Mouse (Mus musculus) hindbrain, embryonic 11.5 days (tissue): ENCODE measurements around the gene Ccnb2. TPM values are rescaled to one million over a fixed set of nuclear protein-coding genes. Genes with fewer than 3 reads are reported as not detected.

Source experiments
- ATAC-seq: fragments of 200-750 bp; cut with Nextera tagmentation; 2 replicates; pipeline ENCODE4 v1.8.0; 2017; ENCODE audit warnings: mild to moderate bottlenecking, moderate TSS enrichment, moderate library complexity; ENCODE audit not compliant: low FRiP score
- DNase-seq: peaks from one replicate; pipeline ENCODE4 v3.0.0-alpha.2; 2015; ENCODE audit warnings: low spot score
- H3K27ac ChIP-seq: fragments of 300-500 bp; sonication (generic); 2 replicates; pipeline ENCODE4 v1.5.1; 2014; ENCODE audit warnings: mild to moderate bottlenecking, low read depth, low read length
- H3K27me3 ChIP-seq: fragments of 300-500 bp; sonication (generic); 2 replicates; pipeline ENCODE4 v1.6.1; 2014; ENCODE audit warnings: mild to moderate bottlenecking, low read length, moderate library complexity, mixed read lengths; ENCODE audit not compliant: control insufficient read depth, insufficient read depth
- H3K36me3 ChIP-seq: fragments of 300-500 bp; sonication (generic); 2 replicates; pipeline ENCODE4 v1.6.1; 2014; ENCODE audit warnings: mild to moderate bottlenecking, low read length, moderate library complexity, mixed read lengths; ENCODE audit not compliant: control insufficient read depth, insufficient read depth
- H3K4me1 ChIP-seq: fragments of 300-500 bp; sonication (generic); replicated peaks from 2 replicates; pipeline ENCODE4 v1.6.1; 2014; ENCODE audit warnings: low read length, mixed read lengths; ENCODE audit not compliant: control insufficient read depth, insufficient read depth
- H3K4me2 ChIP-seq: fragments of 300-500 bp; sonication (generic); replicated peaks from 2 replicates; pipeline ENCODE4 v1.6.1; 2014; ENCODE audit warnings: mild to moderate bottlenecking, low read depth, low read length
- H3K4me3 ChIP-seq: fragments of 300-500 bp; sonication (generic); 2 replicates; pipeline ENCODE4 v1.5.1; 2014; ENCODE audit warnings: low read depth, low read length
- H3K9ac ChIP-seq: fragments of 300-500 bp; sonication (generic); 2 replicates; pipeline ENCODE4 v1.6.1; 2014; ENCODE audit warnings: low read depth, low read length
- H3K9me3 ChIP-seq: fragments of 300-500 bp; sonication (generic); 2 replicates; pipeline ENCODE4 v1.6.1; 2016; ENCODE audit warnings: low read length; ENCODE audit not compliant: control insufficient read depth
- WGBS: fragments of 180-500 bp; shearing (Covaris S2); extraction: QIAGEN DNeasy Blood & Tissue Kit; methylation state at CpG from one replicate; pipeline ENCODE4 v1.1.7; 2014; 5-methylcytosine and 5-hydroxymethylcytosine counted together
- polyA plus RNA-seq: library from polyadenylated mRNA; unstranded; fragments of >200 nt; fragmentation: Nextera tagmentation; extraction: Ambion mirVana; gene quantifications from 2 replicates; pipeline ENCODE4 v1.2.1, GENCODE M21; 2014

The Ccnb2 gene
- polyA plus RNA-seq, 1 experiment from 2014 or later: 206 TPM

- WGBS: 94% methylated on average over 3 of the region's 3 CpGs
- Histone ChIP-seq H3K9ac (no peak overlapping the region), H3K36me3 (no peaks in the 10 kb centered on the region), H3K9me3 (no peaks in the 10 kb centered on the region), H3K4me3 (no peak overlapping the region), H3K27ac (no peak overlapping the region), H3K4me2 (no peak overlapping the region), H3K27me3 (no peaks in the 10 kb centered on the region), H3K4me1 (no peaks in the 10 kb centered on the region)
- no peak for DNase-seq
- ATAC-seq: no peak
Observed at GRCm38 (mm10) chr9:70389548-70389947, 31.8 kb downstream of the Ccnb2 start.

DNA sequence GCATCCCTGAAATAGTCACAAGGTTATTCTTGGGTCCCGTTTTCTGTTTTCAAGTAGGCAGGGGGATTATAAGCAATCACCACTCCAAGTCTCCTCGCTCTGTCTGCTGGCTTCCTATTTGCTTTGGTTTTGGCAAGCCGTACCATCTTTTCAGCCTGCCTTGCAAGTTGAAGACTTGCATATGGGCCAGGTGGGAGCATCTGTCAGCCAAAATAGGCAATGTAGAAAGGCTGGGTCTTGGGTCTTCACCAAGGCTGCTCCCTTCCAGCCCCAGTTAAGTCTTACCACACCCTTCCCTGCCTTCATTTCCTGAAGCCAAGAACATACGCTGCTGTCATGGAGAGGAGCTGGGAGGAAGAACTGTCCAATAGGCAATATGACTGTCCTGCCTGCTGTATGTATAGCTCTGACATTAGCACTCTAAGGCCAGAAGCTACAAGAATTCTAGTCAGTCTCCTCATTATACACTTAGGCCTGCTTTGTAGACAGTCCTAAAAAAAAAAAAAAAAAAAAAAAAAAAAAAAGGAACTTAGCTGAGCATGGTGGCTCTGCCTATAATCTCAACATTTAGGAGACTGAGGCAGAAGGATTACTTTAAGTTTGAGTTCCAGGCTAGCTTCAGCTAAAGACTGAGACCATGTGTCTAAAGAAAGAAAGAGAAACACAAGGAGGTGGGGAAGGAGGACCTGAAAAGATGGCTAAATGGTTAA lies 33.8 kb downstream of the Ccnb2 start:
- H3K4me3 ChIP-seq: no peak overlapping the region

DNA sequence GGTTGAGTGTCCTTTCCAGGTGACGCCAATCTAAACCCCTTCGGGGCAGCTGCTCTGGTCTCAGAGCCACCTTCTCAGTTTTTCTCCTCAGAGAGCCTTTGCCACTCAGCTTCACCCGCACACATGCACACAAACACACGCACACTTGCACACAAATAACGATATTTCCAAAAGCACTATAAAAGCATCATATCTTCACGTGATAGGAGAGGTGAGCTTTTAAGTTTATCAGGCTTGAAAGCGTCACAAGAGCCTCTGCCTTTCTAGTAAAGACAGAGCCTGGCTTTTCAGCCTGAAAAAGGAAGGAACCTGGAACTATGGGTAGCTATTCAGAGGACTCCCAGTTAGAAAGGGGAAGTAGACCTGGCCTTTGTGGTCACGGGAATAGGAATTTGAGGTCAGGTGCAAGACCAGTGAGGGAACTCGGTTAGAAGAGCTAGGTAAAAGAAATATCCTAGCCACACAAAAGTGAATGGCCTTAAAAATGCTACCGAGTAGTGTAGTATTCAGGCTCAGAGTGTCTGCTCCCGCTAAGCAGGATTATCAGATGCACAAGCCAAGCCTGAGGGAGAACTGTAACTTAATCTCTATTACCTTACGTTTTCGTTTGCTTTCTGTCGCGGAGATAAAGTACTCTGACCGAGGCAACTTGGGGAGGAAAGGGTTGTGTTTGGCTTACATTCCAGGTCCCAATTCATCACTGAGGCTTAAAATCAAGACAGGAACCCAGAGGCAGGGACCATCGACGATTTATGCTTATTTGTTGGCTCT lies 36.2 kb downstream of the Ccnb2 start:
- DNase-seq (no peak), ATAC-seq (no peak)
- Histone ChIP-seq H3K4me2 (no peak overlapping the region), H3K36me3 (no peaks in the 10 kb centered on the region), H3K4me1 (no peaks in the 10 kb centered on the region), H3K27me3 (no peaks in the 10 kb centered on the region), H3K27ac (no peak overlapping the region), H3K4me3 (no peak overlapping the region), H3K9me3 (no peaks in the 10 kb centered on the region), H3K9ac (no peak overlapping the region)
- WGBS: 86% methylated on average over 18 of the region's 18 CpGs

More for the DNA sequence above, 33.8 kb downstream of the Ccnb2 start:
- no peaks in the 10 kb centered on the region for H3K36me3 ChIP-seq
- no peak overlapping the region for H3K4me2 ChIP-seq
- ATAC-seq: no peak
- 95% methylated on average over 4 of the region's 4 CpGs for WGBS
- H3K9me3 ChIP-seq: no peaks in the 10 kb centered on the region
- no peaks in the 10 kb centered on the region for H3K27me3 ChIP-seq
- H3K27ac ChIP-seq: no peak overlapping the region
- no peak for DNase-seq
- no peak overlapping the region for H3K9ac ChIP-seq
- H3K4me1 ChIP-seq: no peaks in the 10 kb centered on the region

DNA sequence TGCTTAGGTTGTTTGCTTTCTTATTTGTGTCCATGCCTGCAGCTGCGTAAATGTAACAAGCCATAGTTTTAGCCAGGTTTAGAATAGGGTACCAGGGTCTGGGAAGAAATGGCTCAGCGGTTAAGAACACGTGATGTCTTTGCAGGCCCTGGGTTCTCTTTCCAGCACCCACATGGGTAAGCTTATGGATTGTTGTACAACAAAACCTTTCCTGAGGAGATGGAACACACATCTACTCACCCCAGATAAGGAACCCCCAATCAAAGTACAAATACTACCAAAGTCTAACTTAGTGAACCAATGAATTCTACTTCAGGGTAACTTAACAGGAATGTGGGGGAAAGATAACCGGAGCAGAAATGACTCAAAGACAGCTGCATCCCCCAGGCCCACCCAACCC lies 36.9 kb downstream of the Ccnb2 start:
- Histone ChIP-seq H3K4me3 (no peak overlapping the region), H3K27me3 (no peaks in the 10 kb centered on the region), H3K27ac (no peak overlapping the region), H3K4me2 (no peak overlapping the region), H3K9ac (no peak overlapping the region), H3K4me1 (no peaks in the 10 kb centered on the region), H3K9me3 (no peaks in the 10 kb centered on the region), H3K36me3 (no peaks in the 10 kb centered on the region)
- ATAC-seq (no peak), DNase-seq (no peak)
- WGBS: 96% methylated on average over 4 of the region's 4 CpGs

GRCm38 (mm10) chr9:70383750-70384149 lies 37.6 kb downstream of the Ccnb2 start:
- ATAC-seq (no peak), DNase-seq (no peak)

DNA sequence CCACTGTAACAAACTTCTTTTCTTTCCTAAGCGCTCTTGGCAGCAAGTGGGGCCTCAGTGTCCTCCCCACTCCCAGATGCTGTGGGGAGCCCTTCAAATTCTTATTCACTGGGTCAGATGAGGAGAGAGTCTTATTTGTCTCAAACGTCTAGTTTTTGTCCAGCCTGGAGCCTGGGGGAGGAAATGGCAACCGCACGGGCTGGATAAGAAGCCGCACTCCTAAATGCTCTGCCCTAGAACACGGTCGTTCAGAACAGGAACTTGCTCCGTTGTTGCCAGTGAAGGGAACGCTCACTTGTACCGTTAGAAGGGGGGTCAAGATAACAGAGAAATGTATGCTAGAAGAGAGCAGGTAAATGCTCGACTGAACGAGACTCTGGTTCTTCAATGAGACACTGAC lies 39.3 kb downstream of the Ccnb2 start:
- no peak overlapping the region for H3K4me2 ChIP-seq
- H3K27me3 ChIP-seq: no peaks in the 10 kb centered on the region
- DNase-seq (no peak), ATAC-seq (no peak)
- H3K9me3 ChIP-seq: no peaks in the 10 kb centered on the region
- H3K4me1 ChIP-seq: no peaks in the 10 kb centered on the region
- H3K36me3 ChIP-seq: no peaks in the 10 kb centered on the region
- 91% methylated on average over 12 of the region's 12 CpGs for WGBS
- no peak overlapping the region for H3K9ac ChIP-seq
- no peak overlapping the region for H3K4me3 ChIP-seq
- H3K27ac ChIP-seq: no peak overlapping the region

More at GRCm38 (mm10) chr9:70383750-70384149, 37.6 kb downstream of the Ccnb2 start:
- H3K4me3 ChIP-seq: no peak overlapping the region
- no peaks in the 10 kb centered on the region for H3K36me3 ChIP-seq
- H3K27ac ChIP-seq: no peak overlapping the region
- H3K4me1 ChIP-seq: no peaks in the 10 kb centered on the region
- H3K9me3 ChIP-seq: no peaks in the 10 kb centered on the region
- H3K27me3 ChIP-seq: no peaks in the 10 kb centered on the region
- 81% methylated on average over 10 of the region's 10 CpGs for WGBS
- H3K9ac ChIP-seq: no peak overlapping the region
- H3K4me2 ChIP-seq: no peak overlapping the region

DNA sequence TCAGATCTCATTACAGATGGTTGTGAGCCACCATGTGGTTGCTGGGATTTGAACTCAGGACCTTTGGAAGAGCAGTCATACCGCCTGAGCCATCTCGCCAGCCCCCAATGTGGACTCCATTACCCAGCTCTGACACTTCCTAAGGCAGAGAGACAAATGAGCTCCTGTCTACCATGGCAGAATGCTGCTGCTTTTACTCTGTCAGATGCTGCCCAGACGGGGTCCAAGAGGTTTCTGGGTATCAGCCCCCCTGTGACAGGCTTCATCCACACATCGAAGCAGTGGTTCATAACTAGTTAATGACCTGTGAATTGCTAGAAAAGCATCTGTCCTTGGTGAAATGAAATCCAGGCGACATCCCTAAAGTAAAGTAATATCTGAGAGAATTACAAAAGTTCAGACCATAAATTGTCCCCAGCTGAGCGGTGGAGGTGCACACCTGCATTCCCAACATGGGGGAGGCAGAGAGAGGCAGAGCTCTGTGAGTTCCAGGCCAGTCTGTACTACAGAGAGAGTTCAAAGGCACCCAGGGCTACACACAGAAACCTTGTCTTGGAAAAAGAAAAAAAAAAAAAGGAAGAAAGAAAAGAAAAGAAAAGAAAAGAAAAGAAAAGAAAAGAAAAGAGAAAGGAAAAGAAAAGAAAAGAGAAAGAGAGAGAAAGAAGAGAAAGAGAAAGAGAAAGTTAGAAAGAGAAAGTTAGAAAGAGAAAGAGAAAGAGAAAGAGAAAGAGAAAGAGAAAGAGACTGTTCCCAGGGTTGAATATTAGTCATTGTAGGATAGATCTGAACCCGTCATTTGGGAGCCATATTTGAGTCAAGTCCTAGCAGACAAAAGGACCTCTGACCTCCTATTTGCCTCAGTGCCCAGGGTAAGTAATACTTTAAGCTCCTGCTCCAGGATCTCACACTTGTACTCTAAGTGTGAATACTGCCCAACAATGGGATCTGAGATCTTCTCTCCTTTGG lies 41.6 kb downstream of the Ccnb2 start:
- ATAC-seq (no peak), DNase-seq (no peak)
- Histone ChIP-seq H3K9me3 (no peaks in the 10 kb centered on the region), H3K4me2 (no peak overlapping the region), H3K4me3 (no peak overlapping the region), H3K27me3 (no peaks in the 10 kb centered on the region), H3K36me3 (no peaks in the 10 kb centered on the region), H3K9ac (no peak overlapping the region), H3K27ac (no peak overlapping the region), H3K4me1 (no peaks in the 10 kb centered on the region)
- WGBS: 84% methylated on average over 7 of the region's 7 CpGs

DNA sequence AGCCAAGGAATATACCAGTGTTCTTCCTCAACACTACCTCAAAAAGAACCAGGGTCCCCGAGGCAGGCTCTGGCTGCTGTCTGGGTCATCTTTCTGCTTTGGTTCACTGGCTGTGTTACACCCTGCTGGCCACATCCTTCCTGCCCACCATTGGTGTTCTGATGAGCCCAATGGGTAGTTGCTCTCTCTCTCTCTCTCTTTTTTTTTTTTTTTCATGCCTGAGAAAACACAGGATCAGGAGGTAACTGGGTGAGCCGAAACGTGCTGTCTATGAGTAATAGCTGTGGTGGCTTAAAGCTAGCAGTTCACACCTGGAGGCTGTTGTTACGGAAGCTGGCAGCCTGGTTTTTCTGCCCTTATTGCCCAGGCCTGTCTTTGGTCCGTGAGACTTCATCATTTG lies 49.7 kb downstream of the Ccnb2 start:
- WGBS: 75% methylated on average over 5 of the region's 5 CpGs

More for the DNA sequence above, 49.7 kb downstream of the Ccnb2 start:
- Histone ChIP-seq H3K9me3 (no peaks in the 10 kb centered on the region), H3K4me2 (no peak overlapping the region), H3K4me1 (no peaks in the 10 kb centered on the region), H3K27ac (no peak overlapping the region), H3K4me3 (no peak overlapping the region), H3K36me3 (no peaks in the 10 kb centered on the region), H3K27me3 (no peaks in the 10 kb centered on the region), H3K9ac (no peak overlapping the region)
- DNase-seq (no peak), ATAC-seq (no peak)
